Mouse (Mus musculus): Measurements from ENCODE around the gene Itpr1. TPM values are rescaled to one million over a fixed set of nuclear protein-coding genes. Genes with fewer than 3 reads are reported as not detected.

Gene Itpr1
- polyA plus RNA-seq, 1 experiment from 2014 or later: 15.7 TPM

- no peak overlapping the region for H3K4me3 ChIP-seq (ENCODE audit: low read depth, low read length)
- WGBS: 70% methylated on average over 5 of the region's 5 CpGs
- H3K36me3 ChIP-seq (ENCODE audit: insufficient read depth): no peaks in the 10 kb centered on the region
- TF ChIP-seq CTCF (IDR thresholded peaks at IDR 0.05; ENCODE audit: low read depth): no peak
- DNase-seq (no peak), ATAC-seq (ENCODE audit: insufficient read depth) (no peak)
- no peak overlapping the region for H3K9ac ChIP-seq
- no peak overlapping the region for H3K27ac ChIP-seq (ENCODE audit: low read depth)
- H3K27me3 ChIP-seq (ENCODE audit: insufficient read depth, low read length): no peaks in the 10 kb centered on the region
- H3K9me3 ChIP-seq (ENCODE audit: low read depth, low read length): no peaks in the 10 kb centered on the region
- no peak overlapping the region for H3K4me2 ChIP-seq
- H3K4me1 ChIP-seq (ENCODE audit: insufficient read depth): no peaks in the 10 kb centered on the region
These were observed 130.1 kb downstream of the Itpr1 start for GRCm38 (mm10) chr6:108342989-108343388.

GRCm38 (mm10) chr6:108343781-108344310 is 130.9 kb downstream of the Itpr1 start:
- ATAC-seq (ENCODE audit: insufficient read depth) (no peak), DNase-seq (peak; percentile 30)
- no peak overlapping the region for H3K4me3 ChIP-seq (ENCODE audit: low read depth, low read length)
- no peaks in the 10 kb centered on the region for H3K36me3 ChIP-seq (ENCODE audit: insufficient read depth)
- no peaks in the 10 kb centered on the region for H3K4me1 ChIP-seq (ENCODE audit: insufficient read depth)
- no peak overlapping the region for H3K27ac ChIP-seq (ENCODE audit: low read depth)
- no peaks in the 10 kb centered on the region for H3K9me3 ChIP-seq (ENCODE audit: low read depth, low read length)
- peak; percentile 49 for TF ChIP-seq CTCF (IDR thresholded peaks at IDR 0.05; ENCODE audit: low read depth)
- no peaks in the 10 kb centered on the region for H3K27me3 ChIP-seq (ENCODE audit: insufficient read depth, low read length)
- no peak overlapping the region for H3K4me2 ChIP-seq
- 79% methylated on average over 4 of the region's 4 CpGs for WGBS
- H3K9ac ChIP-seq: no peak overlapping the region

GRCm38 (mm10) chr6:108350801-108351200 is 137.9 kb downstream of the Itpr1 start:
- no peak overlapping the region for H3K4me3 ChIP-seq (ENCODE audit: low read depth, low read length)
- WGBS: 92% methylated on average over 2 of the region's 2 CpGs
- H3K4me1 ChIP-seq (ENCODE audit: insufficient read depth): no peaks in the 10 kb centered on the region
- no peak for TF ChIP-seq CTCF (IDR thresholded peaks at IDR 0.05; ENCODE audit: low read depth)
- ATAC-seq (ENCODE audit: insufficient read depth): no peak
- H3K4me2 ChIP-seq: no peak overlapping the region
- H3K9ac ChIP-seq: no peak overlapping the region
- H3K27me3 ChIP-seq (ENCODE audit: insufficient read depth, low read length): no peaks in the 10 kb centered on the region
- H3K9me3 ChIP-seq (ENCODE audit: low read depth, low read length): no peaks in the 10 kb centered on the region
- no peak overlapping the region for H3K27ac ChIP-seq (ENCODE audit: low read depth)
- peaks cover 7% of the 10 kb centered on the region; the same call in 1 of the 2 replicates for H3K36me3 ChIP-seq (ENCODE audit: insufficient read depth)
- no peak for DNase-seq

GRCm38 (mm10) chr6:108351998-108352397 is 139.1 kb downstream of the Itpr1 start:
- Histone ChIP-seq H3K9me3 (ENCODE audit: low read depth, low read length) (no peaks in the 10 kb centered on the region), H3K36me3 (ENCODE audit: insufficient read depth) (peaks cover 9% of the 10 kb centered on the region; the same call in 1 of the 2 replicates), H3K4me3 (ENCODE audit: low read depth, low read length) (no peak overlapping the region), H3K27ac (ENCODE audit: low read depth) (no peak overlapping the region), H3K4me2 (no peak overlapping the region), H3K9ac (no peak overlapping the region), H3K4me1 (ENCODE audit: insufficient read depth) (no peaks in the 10 kb centered on the region), H3K27me3 (ENCODE audit: insufficient read depth, low read length) (no peaks in the 10 kb centered on the region)
- ATAC-seq (ENCODE audit: insufficient read depth): no peak
- no peak for DNase-seq
- 65% methylated on average over 8 of the region's 8 CpGs for WGBS
- no peak for TF ChIP-seq CTCF (IDR thresholded peaks at IDR 0.05; ENCODE audit: low read depth)

GRCm38 (mm10) chr6:108367412-108367811 is 154.5 kb downstream of the Itpr1 start:
- WGBS: 80% methylated on average over 4 of the region's 4 CpGs

GRCm38 (mm10) chr6:108369031-108369430 is 156.1 kb downstream of the Itpr1 start:
- ATAC-seq (ENCODE audit: insufficient read depth) (no peak), DNase-seq (no peak)
- H3K36me3 ChIP-seq (ENCODE audit: insufficient read depth): peaks cover 12% of the 10 kb centered on the region; the same call in 1 of the 2 replicates

More at GRCm38 (mm10) chr6:108367412-108367811, 154.5 kb downstream of the Itpr1 start:
- DNase-seq: peak; percentile 53
- no peak overlapping the region for H3K4me3 ChIP-seq (ENCODE audit: low read depth, low read length)
- ATAC-seq (ENCODE audit: insufficient read depth): no peak
- no peak overlapping the region for H3K27ac ChIP-seq (ENCODE audit: low read depth)
- no peaks in the 10 kb centered on the region for H3K4me1 ChIP-seq (ENCODE audit: insufficient read depth)
- no peak overlapping the region for H3K4me2 ChIP-seq
- no peaks in the 10 kb centered on the region for H3K27me3 ChIP-seq (ENCODE audit: insufficient read depth, low read length)
- no peaks in the 10 kb centered on the region for H3K9me3 ChIP-seq (ENCODE audit: low read depth, low read length)
- H3K9ac ChIP-seq: no peak overlapping the region
- H3K36me3 ChIP-seq (ENCODE audit: insufficient read depth): peaks cover 12% of the 10 kb centered on the region; the same call in 1 of the 2 replicates
- peak; percentile 61 for TF ChIP-seq CTCF (IDR thresholded peaks at IDR 0.05; ENCODE audit: low read depth)

GRCm38 (mm10) chr6:108371347-108371893 is 158.5 kb downstream of the Itpr1 start:
- 78% methylated on average over 7 of the region's 7 CpGs for WGBS
- H3K27ac ChIP-seq (ENCODE audit: low read depth): no peak overlapping the region
- no peaks in the 10 kb centered on the region for H3K9me3 ChIP-seq (ENCODE audit: low read depth, low read length)
- ATAC-seq (ENCODE audit: insufficient read depth) (no peak), DNase-seq (no peak)
- H3K9ac ChIP-seq: no peak overlapping the region
- TF ChIP-seq CTCF (IDR thresholded peaks at IDR 0.05; ENCODE audit: low read depth): no peak
- no peak overlapping the region for H3K4me3 ChIP-seq (ENCODE audit: low read depth, low read length)
- no peaks in the 10 kb centered on the region for H3K4me1 ChIP-seq (ENCODE audit: insufficient read depth)
- no peak overlapping the region for H3K4me2 ChIP-seq
- peaks cover 12% of the 10 kb centered on the region; the same call in 1 of the 2 replicates for H3K36me3 ChIP-seq (ENCODE audit: insufficient read depth)
- H3K27me3 ChIP-seq (ENCODE audit: insufficient read depth, low read length): no peaks in the 10 kb centered on the region

More at GRCm38 (mm10) chr6:108369031-108369430, 156.1 kb downstream of the Itpr1 start:
- no peaks in the 10 kb centered on the region for H3K27me3 ChIP-seq (ENCODE audit: insufficient read depth, low read length)
- WGBS: 95% methylated on average over 11 of the region's 11 CpGs
- H3K4me3 ChIP-seq (ENCODE audit: low read depth, low read length): no peak overlapping the region
- no peak overlapping the region for H3K4me2 ChIP-seq
- H3K9me3 ChIP-seq (ENCODE audit: low read depth, low read length): no peaks in the 10 kb centered on the region
- no peak overlapping the region for H3K9ac ChIP-seq
- H3K27ac ChIP-seq (ENCODE audit: low read depth): no peak overlapping the region
- no peak for TF ChIP-seq CTCF (IDR thresholded peaks at IDR 0.05; ENCODE audit: low read depth)
- no peaks in the 10 kb centered on the region for H3K4me1 ChIP-seq (ENCODE audit: insufficient read depth)
